Mouse (Mus musculus) inflammation-experienced regulatory T-cells, adult 6 months (primary cell): ENCODE results near the gene Pam. TPM values are rescaled to one million over a fixed set of nuclear protein-coding genes. Genes with fewer than 3 reads are reported as not detected.
"Not testable (repeated sequence)": the region's sequence is repeated elsewhere in the genome, so short reads cannot be mapped to it uniquely, and the experiment has no call there.

ENCODE experiments used
- ATAC-seq: one replicate; pipeline ENCODE4 v1.8.0; 2017
- polyA plus RNA-seq, 3 experiments: library from polyadenylated mRNA; unstranded; fragments of 100-300 nt; shearing (Covaris generic); gene quantifications; one replicate each; pipeline ENCODE4 v1.2.1; 2017

Gene Pam
- polyA plus RNA-seq, 3 experiments from 2014 or later, result 1.5 to 5.3 (median 3.8) TPM

- no peak for ATAC-seq
These were observed 274.2 kb downstream of the Pam start for GRCm38 (mm10) chr1:97821282-97821681.

- ATAC-seq, result no peak
These were observed 286.1 kb downstream of the Pam start for GRCm38 (mm10) chr1:97809255-97809912.

- ATAC-seq, result no peak
These were observed 290.9 kb downstream of the Pam start for GRCm38 (mm10) chr1:97804520-97804919.

GRCm38 (mm10) chr1:97802207-97802902, 293.1 kb downstream of the Pam start:
- peak; percentile 48 for ATAC-seq

- no peak for ATAC-seq
These were observed 299.5 kb downstream of the Pam start for GRCm38 (mm10) chr1:97795936-97796335.

- ATAC-seq, result no peak
These were observed 301.3 kb downstream of the Pam start for GRCm38 (mm10) chr1:97794110-97794509.

- ATAC-seq, result no peak
These were observed 307.0 kb downstream of the Pam start for GRCm38 (mm10) chr1:97788490-97788889.

- ATAC-seq, result no peak
These were observed 307.8 kb downstream of the Pam start for GRCm38 (mm10) chr1:97787674-97788073.

- no peak for ATAC-seq
These were observed 309.6 kb downstream of the Pam start for GRCm38 (mm10) chr1:97785685-97786393.

- no peak for ATAC-seq
These were observed 310.5 kb downstream of the Pam start for GRCm38 (mm10) chr1:97784928-97785327.

GRCm38 (mm10) chr1:97781674-97782073, 313.8 kb downstream of the Pam start:
- ATAC-seq, result no peak

- ATAC-seq, result no peak
These were observed 321.5 kb downstream of the Pam start for GRCm38 (mm10) chr1:97773973-97774372.

- no peak for ATAC-seq
These were observed 322.1 kb downstream of the Pam start for GRCm38 (mm10) chr1:97773362-97773761.

GRCm38 (mm10) chr1:97771727-97772126, 323.7 kb downstream of the Pam start:
- ATAC-seq, result no peak

GRCm38 (mm10) chr1:97771118-97771517, 324.3 kb downstream of the Pam start:
- ATAC-seq, result no peak

GRCm38 (mm10) chr1:97769904-97770753, 325.3 kb downstream of the Pam start, which contains the start of the genes Gin1 and Ppip5k2:
Gene Gin1 (plus strand): TSS chr1:97770172.
Gene Ppip5k2 (minus strand): TSS chr1:97770411.
- ATAC-seq, result peak; percentile 88

- ATAC-seq, result peak; percentile 7
These were observed 326.0 kb downstream of the Pam start for GRCm38 (mm10) chr1:97769294-97769903.

GRCm38 (mm10) chr1:97768906-97769293, 326.5 kb downstream of the Pam start:
- peak; percentile 37 for ATAC-seq

- no peak for ATAC-seq
These were observed 327.4 kb downstream of the Pam start for GRCm38 (mm10) chr1:97768089-97768488.

GRCm38 (mm10) chr1:97765712-97766111, 329.7 kb downstream of the Pam start:
- ATAC-seq, result not testable (repeated sequence)

- no peak for ATAC-seq
These were observed 334.0 kb downstream of the Pam start for GRCm38 (mm10) chr1:97761477-97761876.

- ATAC-seq, result no peak
These were observed 334.8 kb downstream of the Pam start for GRCm38 (mm10) chr1:97760598-97760997.
